Mouse (Mus musculus) midbrain, embryonic 12.5 days (tissue): ENCODE measurements around the gene Flnc. TPM values are rescaled to one million over a fixed set of nuclear protein-coding genes. Genes with fewer than 3 reads are reported as not detected.

ENCODE experiments used
- ATAC-seq: fragments of 200-750 bp; cut with Nextera tagmentation; 2 replicates; pipeline ENCODE4 v1.8.0; 2017; ENCODE audit warnings: low read depth, moderate TSS enrichment, moderate library complexity; ENCODE audit not compliant: low FRiP score
- H3K27ac ChIP-seq: fragments of 300-500 bp; sonication (generic); replicated peaks from 2 replicates; pipeline ENCODE4 v1.5.1; 2016; ENCODE audit warnings: mild to moderate bottlenecking
- H3K27me3 ChIP-seq: fragments of 300-500 bp; sonication (generic); 2 replicates; pipeline ENCODE4 v1.6.1; 2016; ENCODE audit warnings: mild to moderate bottlenecking
- H3K36me3 ChIP-seq: fragments of 300-500 bp; sonication (generic); 2 replicates; pipeline ENCODE4 v1.6.1; 2016
- H3K4me1 ChIP-seq: fragments of 300-500 bp; sonication (generic); 2 replicates; pipeline ENCODE4 v1.6.1; 2016
- H3K4me2 ChIP-seq: fragments of 300-500 bp; sonication (generic); replicated peaks from 2 replicates; pipeline ENCODE4 v1.6.1; 2016; ENCODE audit warnings: mild to moderate bottlenecking, moderate library complexity
- H3K4me3 ChIP-seq: fragments of 300-500 bp; sonication (generic); 2 replicates; pipeline ENCODE4 v1.5.1; 2016; ENCODE audit warnings: mild to moderate bottlenecking
- H3K9ac ChIP-seq: fragments of 300-500 bp; sonication (generic); replicated peaks from 2 replicates; pipeline ENCODE4 v1.6.1; 2016; ENCODE audit warnings: mild to moderate bottlenecking, moderate library complexity
- H3K9me3 ChIP-seq: fragments of 300-500 bp; sonication (generic); 2 replicates; pipeline ENCODE4 v1.6.1; 2016; ENCODE audit warnings: mild to moderate bottlenecking
- WGBS: fragments of 180-500 bp; shearing (Covaris S2); methylation state at CpG from one replicate; pipeline ENCODE4 v1.1.7; 2016; 5-methylcytosine and 5-hydroxymethylcytosine counted together
- polyA plus RNA-seq: library from polyadenylated mRNA; unstranded; fragments of >200 nt; fragmentation: Nextera tagmentation; extraction: Ambion mirVana; gene quantifications from 2 replicates; pipeline ENCODE4 v1.2.1, GENCODE M21; 2016

Gene Flnc
- polyA plus RNA-seq, 1 experiment from 2014 or later: 6.3 TPM

DNA sequence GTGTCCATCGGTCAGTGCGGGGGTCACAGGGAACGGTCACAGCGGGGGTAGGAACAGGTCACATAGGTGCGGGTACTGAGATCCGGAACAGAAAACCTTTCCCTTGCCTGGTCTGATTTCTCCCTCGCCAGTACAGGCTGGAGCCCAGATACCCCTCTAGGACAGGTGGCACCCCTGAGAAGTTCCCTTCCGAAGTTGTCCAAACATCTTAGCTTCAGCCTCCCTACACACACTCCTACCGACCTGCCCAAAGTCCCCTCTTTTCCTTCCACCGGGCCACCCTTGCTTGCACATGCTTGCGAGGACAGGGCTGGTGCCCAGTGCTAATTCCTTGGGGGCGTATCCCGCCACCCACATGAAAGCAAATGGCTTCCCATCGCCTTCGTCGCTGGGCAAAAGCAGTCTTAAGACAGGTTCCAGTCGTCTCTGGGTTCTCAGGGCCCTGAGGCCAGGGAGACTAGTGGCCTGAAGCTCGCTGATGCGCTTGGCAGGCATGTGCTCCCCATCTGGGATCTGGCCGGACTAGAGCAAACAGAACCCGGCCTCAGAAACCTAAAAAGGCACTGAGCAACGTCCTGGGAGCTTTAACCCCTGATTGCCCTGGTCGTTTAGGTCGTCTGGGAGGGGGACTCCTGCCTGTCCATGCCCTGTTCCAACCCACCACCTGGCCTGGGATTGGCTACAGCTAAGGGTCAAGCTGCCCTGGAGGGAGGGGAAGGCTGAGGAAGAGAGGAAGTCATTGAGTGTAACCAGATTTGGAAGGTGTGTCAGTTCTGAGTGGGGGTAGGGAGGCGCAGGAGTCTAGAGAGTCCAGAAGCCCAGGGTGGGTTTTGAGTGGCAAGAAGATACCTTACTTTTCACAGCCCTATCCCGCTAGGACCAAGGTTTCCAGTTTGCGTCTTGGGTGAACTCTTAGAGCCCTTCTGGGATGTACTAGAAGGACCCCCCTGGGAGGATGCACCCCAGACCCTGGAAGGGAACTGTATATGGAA is 1.0 kb downstream of the Flnc start:
- Histone ChIP-seq H3K9ac (no peak overlapping the region; the same call in 1 of the 2 replicates), H3K4me2 (peak overlapping the region; percentile 85), H3K9me3 (no peaks in the 10 kb centered on the region), H3K27ac (no peak overlapping the region), H3K4me3 (peak overlapping the region; percentile 47), H3K36me3 (no peaks in the 10 kb centered on the region), H3K4me1 (peaks cover 47% of the 10 kb centered on the region), H3K27me3 (peaks cover 61% of the 10 kb centered on the region)
- 5% methylated on average over 27 of the region's 27 CpGs for WGBS
- no peak for ATAC-seq

- Histone ChIP-seq H3K27ac (peak overlapping the region; percentile 64), H3K9ac (peak overlapping the region; percentile 3; the same call in 1 of the 2 replicates), H3K27me3 (peaks cover 60% of the 10 kb centered on the region), H3K4me1 (peaks cover 47% of the 10 kb centered on the region), H3K4me2 (peak overlapping the region; percentile 85), H3K36me3 (no peaks in the 10 kb centered on the region), H3K9me3 (no peaks in the 10 kb centered on the region), H3K4me3 (peak overlapping the region; percentile 47)
- 4% methylated on average over 13 of the region's 13 CpGs for WGBS
- peak; percentile 53 for ATAC-seq
Measured at GRCm38 (mm10) chr6:29434911-29435691, 2.0 kb downstream of the Flnc start.

- peaks cover 51% of the 10 kb centered on the region for H3K27me3 ChIP-seq
- ATAC-seq: peak; percentile 44
- H3K36me3 ChIP-seq: no peaks in the 10 kb centered on the region
- H3K9ac ChIP-seq: peak overlapping the region; percentile 3; the same call in 1 of the 2 replicates
- H3K4me2 ChIP-seq: peak overlapping the region; percentile 85
- peaks cover 47% of the 10 kb centered on the region for H3K4me1 ChIP-seq
- H3K27ac ChIP-seq: peak overlapping the region; percentile 64
- no peaks in the 10 kb centered on the region for H3K9me3 ChIP-seq
- 10% methylated on average over 6 of the region's 6 CpGs for WGBS
- H3K4me3 ChIP-seq: no peak overlapping the region
Measured at GRCm38 (mm10) chr6:29435940-29436451, 2.9 kb downstream of the Flnc start.

GRCm38 (mm10) chr6:29436461-29436934 is 3.4 kb downstream of the Flnc start:
- H3K9me3 ChIP-seq: no peaks in the 10 kb centered on the region
- peaks cover 46% of the 10 kb centered on the region for H3K27me3 ChIP-seq
- peak overlapping the region; percentile 3; the same call in 1 of the 2 replicates for H3K9ac ChIP-seq
- no peak overlapping the region for H3K4me3 ChIP-seq
- peaks cover 43% of the 10 kb centered on the region for H3K4me1 ChIP-seq
- H3K36me3 ChIP-seq: no peaks in the 10 kb centered on the region
- H3K27ac ChIP-seq: peak overlapping the region; percentile 64
- H3K4me2 ChIP-seq: peak overlapping the region; percentile 85
- WGBS: 7% methylated on average over 11 of the region's 11 CpGs
- ATAC-seq: peak; percentile 47

GRCm38 (mm10) chr6:29439251-29439650 is 6.2 kb downstream of the Flnc start:
- Histone ChIP-seq H3K36me3 (no peaks in the 10 kb centered on the region), H3K4me3 (no peak overlapping the region), H3K4me2 (no peak overlapping the region), H3K9ac (no peak overlapping the region), H3K27me3 (peaks cover 18% of the 10 kb centered on the region), H3K4me1 (peaks cover 26% of the 10 kb centered on the region), H3K9me3 (no peaks in the 10 kb centered on the region), H3K27ac (no peak overlapping the region)
- 78% methylated on average over 4 of the region's 4 CpGs for WGBS
- no peak for ATAC-seq

DNA sequence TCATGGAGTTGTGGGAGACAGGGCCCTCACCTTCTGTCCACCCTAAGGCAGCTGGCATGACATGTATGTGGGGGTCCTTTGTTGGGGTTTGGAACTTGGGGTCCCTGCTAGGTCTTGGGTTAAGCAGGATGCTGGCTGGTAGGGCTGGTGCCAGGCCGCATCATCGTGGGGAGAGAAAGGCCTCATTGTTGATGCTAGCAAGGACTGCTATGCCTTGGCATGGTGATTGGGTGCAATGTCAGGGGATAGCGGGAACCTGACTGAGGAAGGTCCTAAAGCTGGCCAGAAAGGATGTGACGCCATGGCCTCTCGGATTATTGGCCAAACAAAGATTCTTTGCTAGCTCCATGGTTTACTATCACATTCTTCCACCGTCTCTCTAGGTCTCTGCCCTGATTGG is 6.7 kb downstream of the Flnc start:
- Histone ChIP-seq H3K36me3 (no peaks in the 10 kb centered on the region), H3K27ac (no peak overlapping the region), H3K9ac (no peak overlapping the region), H3K4me3 (no peak overlapping the region), H3K4me1 (peaks cover 21% of the 10 kb centered on the region), H3K9me3 (no peaks in the 10 kb centered on the region), H3K27me3 (peaks cover 13% of the 10 kb centered on the region), H3K4me2 (no peak overlapping the region)
- no peak for ATAC-seq
- WGBS: 90% methylated on average over 6 of the region's 6 CpGs

GRCm38 (mm10) chr6:29444773-29445172 is 11.7 kb downstream of the Flnc start:
- ATAC-seq: no peak
- no peaks in the 10 kb centered on the region for H3K36me3 ChIP-seq
- no peak overlapping the region for H3K9ac ChIP-seq
- H3K27me3 ChIP-seq: no peaks in the 10 kb centered on the region
- no peaks in the 10 kb centered on the region for H3K9me3 ChIP-seq
- 77% methylated on average over 11 of the region's 11 CpGs for WGBS
- no peak overlapping the region for H3K4me3 ChIP-seq
- no peaks in the 10 kb centered on the region for H3K4me1 ChIP-seq
- no peak overlapping the region for H3K27ac ChIP-seq
- H3K4me2 ChIP-seq: no peak overlapping the region

DNA sequence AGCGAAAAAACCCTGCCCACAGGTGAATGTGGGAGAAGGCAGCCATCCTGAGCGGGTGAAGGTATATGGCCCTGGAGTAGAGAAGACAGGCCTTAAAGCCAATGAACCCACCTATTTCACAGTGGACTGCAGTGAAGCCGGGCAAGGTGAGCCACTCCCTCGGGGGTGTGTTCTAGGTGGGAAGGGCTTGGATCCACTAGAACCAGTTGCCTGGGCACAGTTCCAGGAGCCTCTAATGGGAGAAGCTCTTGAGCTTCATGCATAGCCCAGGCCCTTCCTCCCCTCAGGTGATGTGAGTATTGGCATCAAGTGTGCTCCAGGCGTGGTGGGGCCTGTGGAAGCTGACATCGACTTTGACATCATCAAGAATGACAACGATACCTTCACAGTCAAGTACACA is 12.3 kb downstream of the Flnc start:
- Histone ChIP-seq H3K4me3 (no peak overlapping the region), H3K4me1 (no peaks in the 10 kb centered on the region), H3K36me3 (no peaks in the 10 kb centered on the region), H3K27ac (no peak overlapping the region), H3K9me3 (no peaks in the 10 kb centered on the region), H3K4me2 (no peak overlapping the region), H3K27me3 (no peaks in the 10 kb centered on the region), H3K9ac (no peak overlapping the region)
- 95% methylated on average over 7 of the region's 7 CpGs for WGBS
- ATAC-seq: no peak

DNA sequence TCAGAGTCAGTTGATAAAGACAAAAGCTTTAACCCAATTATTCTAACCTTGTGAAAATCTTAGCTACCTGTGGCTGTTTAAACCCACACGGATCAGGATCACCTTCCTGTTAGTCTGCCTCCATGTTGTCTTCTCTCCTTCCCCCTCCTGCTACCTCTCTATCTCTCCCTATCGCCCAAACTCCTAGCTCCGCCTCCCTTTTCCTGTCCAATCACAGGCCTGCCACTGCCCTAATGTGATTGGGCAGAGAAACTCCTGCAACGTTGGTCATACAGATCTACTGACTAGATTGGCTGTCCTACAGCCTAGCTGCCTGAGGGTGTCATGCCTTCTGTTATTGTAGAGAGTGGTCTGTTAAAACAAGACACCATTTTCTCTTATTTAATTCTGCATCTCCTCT is 16.8 kb downstream of the Flnc start:
- Histone ChIP-seq H3K9ac (no peak overlapping the region), H3K27ac (no peak overlapping the region), H3K4me3 (no peak overlapping the region), H3K4me2 (no peak overlapping the region), H3K4me1 (no peaks in the 10 kb centered on the region), H3K9me3 (no peaks in the 10 kb centered on the region), H3K27me3 (no peaks in the 10 kb centered on the region), H3K36me3 (no peaks in the 10 kb centered on the region)
- 35% methylated on average over 4 of the region's 4 CpGs for WGBS
- ATAC-seq: no peak

- WGBS: 87% methylated on average over 6 of the region's 6 CpGs
- H3K36me3 ChIP-seq: no peaks in the 10 kb centered on the region
Measured at GRCm38 (mm10) chr6:29450667-29451066, 17.6 kb downstream of the Flnc start.

GRCm38 (mm10) chr6:29461502-29461901 is 28.4 kb downstream of the Flnc start:
- Histone ChIP-seq H3K27me3 (no peaks in the 10 kb centered on the region), H3K9me3 (no peaks in the 10 kb centered on the region), H3K4me2 (no peak overlapping the region), H3K36me3 (no peaks in the 10 kb centered on the region), H3K4me3 (no peak overlapping the region), H3K4me1 (no peaks in the 10 kb centered on the region), H3K27ac (no peak overlapping the region), H3K9ac (no peak overlapping the region)
- WGBS: 64% methylated on average over 7 of the region's 7 CpGs
- no peak for ATAC-seq

More at GRCm38 (mm10) chr6:29450667-29451066, 17.6 kb downstream of the Flnc start:
- Histone ChIP-seq H3K27me3 (no peaks in the 10 kb centered on the region), H3K27ac (no peak overlapping the region), H3K4me1 (no peaks in the 10 kb centered on the region), H3K9me3 (no peaks in the 10 kb centered on the region), H3K4me3 (no peak overlapping the region), H3K9ac (no peak overlapping the region), H3K4me2 (no peak overlapping the region)
- ATAC-seq: no peak
